Mouse (Mus musculus): ENCODE data around the gene Stard5. TPM values are rescaled to one million over a fixed set of nuclear protein-coding genes. Genes with fewer than 3 reads are reported as not detected.

Stard5 gene
- total RNA-seq, 1 experiment from 2014 or later, result 38.7 TPM

GRCm38 (mm10) chr7:83659159-83660065, 27.7 kb downstream of the Stard5 start:
- ATAC-seq (replicated peaks; ENCODE audit: insufficient number of reproducible peaks, low FRiP score, low TSS enrichment, poor library complexity, severe bottlenecking), result peak; percentile 70

- ATAC-seq (replicated peaks; ENCODE audit: insufficient number of reproducible peaks, low FRiP score, low TSS enrichment, poor library complexity, severe bottlenecking), result no peak
Observed at GRCm38 (mm10) chr7:83660273-83660691, 28.5 kb downstream of the Stard5 start.

GRCm38 (mm10) chr7:83661031-83661430, 29.3 kb downstream of the Stard5 start:
- ATAC-seq (replicated peaks; ENCODE audit: insufficient number of reproducible peaks, low FRiP score, low TSS enrichment, poor library complexity, severe bottlenecking), result no peak

- no peak for ATAC-seq (replicated peaks; ENCODE audit: insufficient number of reproducible peaks, low FRiP score, low TSS enrichment, poor library complexity, severe bottlenecking)
Observed at GRCm38 (mm10) chr7:83661763-83662162, 30.0 kb downstream of the Stard5 start.

- ATAC-seq (replicated peaks; ENCODE audit: insufficient number of reproducible peaks, low FRiP score, low TSS enrichment, poor library complexity, severe bottlenecking), result no peak
Observed at GRCm38 (mm10) chr7:83662711-83663375, 31.1 kb downstream of the Stard5 start.

GRCm38 (mm10) chr7:83666087-83666595, 34.4 kb downstream of the Stard5 start:
- ATAC-seq (replicated peaks; ENCODE audit: insufficient number of reproducible peaks, low FRiP score, low TSS enrichment, poor library complexity, severe bottlenecking), result no peak

- ATAC-seq (replicated peaks; ENCODE audit: insufficient number of reproducible peaks, low FRiP score, low TSS enrichment, poor library complexity, severe bottlenecking), result no peak
Observed at GRCm38 (mm10) chr7:83667936-83668645, 36.3 kb downstream of the Stard5 start.

- ATAC-seq (replicated peaks; ENCODE audit: insufficient number of reproducible peaks, low FRiP score, low TSS enrichment, poor library complexity, severe bottlenecking), result no peak
Observed at GRCm38 (mm10) chr7:83668724-83669123, 37.0 kb downstream of the Stard5 start.

GRCm38 (mm10) chr7:83671573-83671972, 39.8 kb downstream of the Stard5 start:
- ATAC-seq (replicated peaks; ENCODE audit: insufficient number of reproducible peaks, low FRiP score, low TSS enrichment, poor library complexity, severe bottlenecking), result no peak

GRCm38 (mm10) chr7:83675545-83676254, 43.9 kb downstream of the Stard5 start:
- ATAC-seq (replicated peaks; ENCODE audit: insufficient number of reproducible peaks, low FRiP score, low TSS enrichment, poor library complexity, severe bottlenecking), result peak; percentile 48; the same call in 1 of the 2 replicates

- ATAC-seq (replicated peaks; ENCODE audit: insufficient number of reproducible peaks, low FRiP score, low TSS enrichment, poor library complexity, severe bottlenecking), result no peak
Observed at GRCm38 (mm10) chr7:83677296-83677695, 45.5 kb downstream of the Stard5 start.

- ATAC-seq (replicated peaks; ENCODE audit: insufficient number of reproducible peaks, low FRiP score, low TSS enrichment, poor library complexity, severe bottlenecking), result no peak
Observed at GRCm38 (mm10) chr7:83678506-83678905, 46.7 kb downstream of the Stard5 start.

- no peak for ATAC-seq (replicated peaks; ENCODE audit: insufficient number of reproducible peaks, low FRiP score, low TSS enrichment, poor library complexity, severe bottlenecking)
Observed at GRCm38 (mm10) chr7:83682640-83683274, 51.0 kb downstream of the Stard5 start.

- peak; percentile 68; the same call in 1 of the 2 replicates for ATAC-seq (replicated peaks; ENCODE audit: insufficient number of reproducible peaks, low FRiP score, low TSS enrichment, poor library complexity, severe bottlenecking)
Observed at GRCm38 (mm10) chr7:83695449-83696212, 63.9 kb downstream of the Stard5 start.

- peak; percentile 57 for ATAC-seq (replicated peaks; ENCODE audit: insufficient number of reproducible peaks, low FRiP score, low TSS enrichment, poor library complexity, severe bottlenecking)
Observed at GRCm38 (mm10) chr7:83699066-83699745, 67.4 kb downstream of the Stard5 start.
